Mouse (Mus musculus): Measurements from ENCODE around the gene Ggps1. TPM values are rescaled to one million over a fixed set of nuclear protein-coding genes. Genes with fewer than 3 reads are reported as not detected.
A peak's percentile ranks its signal among the peaks of the same experiment; 100 is the strongest.

Ggps1 gene
- 50.2 and 57.4 TPM in 2 replicates for polyA plus RNA-seq (2014; fragmentation: Nextera tagmentation; extraction: Ambion mirVana)

GRCm38 (mm10) chr13:14063013-14063941 is at the start of gene Ggps1, which contains the start of gene Arid4b:
Gene Ggps1, minus strand, starts transcription at chr13:14063488.
Gene Arid4b, plus strand, starts transcription at chr13:14063232.
- Histone ChIP-seq H3K9ac (ENCODE audit: low read depth, low read length) (peak within 1 kb of the TSS; percentile 98), H3K36me3 (ENCODE audit: control insufficient read depth, insufficient read depth, low read length) (peaks cover 19% of the 10 kb centered on the region; the same call in 1 of the 2 replicates), H3K4me2 (ENCODE audit: low read depth, low read length) (peak within 1 kb of the TSS; percentile 71), H3K4me3 (ENCODE audit: low read depth, low read length) (peak within 1 kb of the TSS; percentile 98), H3K27ac (replicated peaks; ENCODE audit: low read depth, low read length) (peak within 1 kb of the TSS; percentile 97), H3K27me3 (replicated peaks; ENCODE audit: control insufficient read depth, insufficient read depth, low read length) (no peaks in the 10 kb centered on the region), H3K9me3 (ENCODE audit: control insufficient read depth, low read length) (no peaks in the 10 kb centered on the region), H3K4me1 (ENCODE audit: control insufficient read depth, insufficient read depth, low read length) (peaks cover 14% of the 10 kb centered on the region; the same call in 1 of the 2 replicates)
- DNase-seq (ENCODE audit: low spot score) (peak; percentile 100), ATAC-seq (ENCODE audit: low read depth) (peak; percentile 98)
- WGBS: 0% methylated on average over 50 of the region's 64 CpGs

GRCm38 (mm10) chr13:14111146-14111545 is 47.9 kb upstream of the Ggps1 start:
- no peak overlapping the region for H3K27ac ChIP-seq (replicated peaks; ENCODE audit: low read depth, low read length)
- no peaks in the 10 kb centered on the region for H3K27me3 ChIP-seq (replicated peaks; ENCODE audit: control insufficient read depth, insufficient read depth, low read length)
- no peak overlapping the region for H3K4me2 ChIP-seq (ENCODE audit: low read depth, low read length)
- 70% methylated on average over 1 of the region's 1 CpGs for WGBS
- H3K4me1 ChIP-seq (ENCODE audit: control insufficient read depth, insufficient read depth, low read length): no peaks in the 10 kb centered on the region; the same call in 1 of the 2 replicates
- no peak overlapping the region for H3K9ac ChIP-seq (ENCODE audit: low read depth, low read length)
- no peak for ATAC-seq (ENCODE audit: low read depth)
- no peak overlapping the region for H3K4me3 ChIP-seq (ENCODE audit: low read depth, low read length)
- DNase-seq (ENCODE audit: low spot score): no peak
- H3K36me3 ChIP-seq (ENCODE audit: control insufficient read depth, insufficient read depth, low read length): no peaks in the 10 kb centered on the region
- H3K9me3 ChIP-seq (ENCODE audit: control insufficient read depth, low read length): no peaks in the 10 kb centered on the region

GRCm38 (mm10) chr13:14110154-14110873 is 47.0 kb upstream of the Ggps1 start:
- no peaks in the 10 kb centered on the region; the same call in 1 of the 2 replicates for H3K4me1 ChIP-seq (ENCODE audit: control insufficient read depth, insufficient read depth, low read length)
- no peaks in the 10 kb centered on the region for H3K9me3 ChIP-seq (ENCODE audit: control insufficient read depth, low read length)
- DNase-seq (ENCODE audit: low spot score): no peak
- no peak overlapping the region for H3K4me2 ChIP-seq (ENCODE audit: low read depth, low read length)
- ATAC-seq (ENCODE audit: low read depth): no peak
- H3K9ac ChIP-seq (ENCODE audit: low read depth, low read length): no peak overlapping the region
- H3K27ac ChIP-seq (replicated peaks; ENCODE audit: low read depth, low read length): no peak overlapping the region
- no peak overlapping the region for H3K4me3 ChIP-seq (ENCODE audit: low read depth, low read length)
- no peaks in the 10 kb centered on the region for H3K27me3 ChIP-seq (replicated peaks; ENCODE audit: control insufficient read depth, insufficient read depth, low read length)
- H3K36me3 ChIP-seq (ENCODE audit: control insufficient read depth, insufficient read depth, low read length): no peaks in the 10 kb centered on the region
- 85% methylated on average over 2 of the region's 2 CpGs for WGBS

GRCm38 (mm10) chr13:14103026-14103425 is 39.7 kb upstream of the Ggps1 start:
- Histone ChIP-seq H3K9ac (ENCODE audit: low read depth, low read length) (no peak overlapping the region), H3K4me1 (ENCODE audit: control insufficient read depth, insufficient read depth, low read length) (no peaks in the 10 kb centered on the region), H3K4me3 (ENCODE audit: low read depth, low read length) (no peak overlapping the region), H3K9me3 (ENCODE audit: control insufficient read depth, low read length) (no peaks in the 10 kb centered on the region), H3K27me3 (replicated peaks; ENCODE audit: control insufficient read depth, insufficient read depth, low read length) (no peaks in the 10 kb centered on the region), H3K27ac (replicated peaks; ENCODE audit: low read depth, low read length) (no peak overlapping the region), H3K4me2 (ENCODE audit: low read depth, low read length) (no peak overlapping the region), H3K36me3 (ENCODE audit: control insufficient read depth, insufficient read depth, low read length) (no peaks in the 10 kb centered on the region)
- no peak for DNase-seq (ENCODE audit: low spot score)
- 36% methylated on average over 1 of the region's 1 CpGs for WGBS
- ATAC-seq (ENCODE audit: low read depth): no peak

- DNase-seq (ENCODE audit: low spot score): no peak
- Histone ChIP-seq H3K27me3 (replicated peaks; ENCODE audit: control insufficient read depth, insufficient read depth, low read length) (no peaks in the 10 kb centered on the region), H3K36me3 (ENCODE audit: control insufficient read depth, insufficient read depth, low read length) (no peaks in the 10 kb centered on the region), H3K4me2 (ENCODE audit: low read depth, low read length) (no peak overlapping the region), H3K4me3 (ENCODE audit: low read depth, low read length) (no peak overlapping the region), H3K9me3 (ENCODE audit: control insufficient read depth, low read length) (0 out of 2 replicates have a peak, but pooled peaks cover 3% of the 10 kb centered on the region), H3K27ac (replicated peaks; ENCODE audit: low read depth, low read length) (no peak overlapping the region), H3K4me1 (ENCODE audit: control insufficient read depth, insufficient read depth, low read length) (no peaks in the 10 kb centered on the region), H3K9ac (ENCODE audit: low read depth, low read length) (no peak overlapping the region)
- WGBS: 100% methylated on average over 1 of the region's 1 CpGs
- no peak for ATAC-seq (ENCODE audit: low read depth)
These were observed 25.4 kb upstream of the Ggps1 start for GRCm38 (mm10) chr13:14088669-14089068.

- Histone ChIP-seq H3K27ac (replicated peaks; ENCODE audit: low read depth, low read length) (no peak overlapping the region), H3K36me3 (ENCODE audit: control insufficient read depth, insufficient read depth, low read length) (no peaks in the 10 kb centered on the region; the same call in 1 of the 2 replicates), H3K27me3 (replicated peaks; ENCODE audit: control insufficient read depth, insufficient read depth, low read length) (no peaks in the 10 kb centered on the region), H3K4me1 (ENCODE audit: control insufficient read depth, insufficient read depth, low read length) (no peaks in the 10 kb centered on the region), H3K4me3 (ENCODE audit: low read depth, low read length) (no peak overlapping the region), H3K9me3 (ENCODE audit: control insufficient read depth, low read length) (no peaks in the 10 kb centered on the region), H3K4me2 (ENCODE audit: low read depth, low read length) (no peak overlapping the region), H3K9ac (ENCODE audit: low read depth, low read length) (no peak overlapping the region)
- no peak for DNase-seq (ENCODE audit: low spot score)
- ATAC-seq (ENCODE audit: low read depth): no peak
- 90% methylated on average over 1 of the region's 1 CpGs for WGBS
These were observed 12.0 kb upstream of the Ggps1 start for GRCm38 (mm10) chr13:14075326-14075725.

GRCm38 (mm10) chr13:14074371-14074770 is 11.1 kb upstream of the Ggps1 start:
- Histone ChIP-seq H3K4me2 (ENCODE audit: low read depth, low read length) (no peak overlapping the region), H3K9me3 (ENCODE audit: control insufficient read depth, low read length) (no peaks in the 10 kb centered on the region), H3K4me1 (ENCODE audit: control insufficient read depth, insufficient read depth, low read length) (no peaks in the 10 kb centered on the region), H3K27ac (replicated peaks; ENCODE audit: low read depth, low read length) (no peak overlapping the region), H3K36me3 (ENCODE audit: control insufficient read depth, insufficient read depth, low read length) (no peaks in the 10 kb centered on the region; the same call in none of the 2 replicates), H3K9ac (ENCODE audit: low read depth, low read length) (no peak overlapping the region), H3K4me3 (ENCODE audit: low read depth, low read length) (no peak overlapping the region), H3K27me3 (replicated peaks; ENCODE audit: control insufficient read depth, insufficient read depth, low read length) (no peaks in the 10 kb centered on the region)
- ATAC-seq (ENCODE audit: low read depth): no peak
- DNase-seq (ENCODE audit: low spot score): no peak
- 99% methylated on average over 1 of the region's 1 CpGs for WGBS

- WGBS: 91% methylated on average over 1 of the region's 1 CpGs
These were observed 6.0 kb upstream of the Ggps1 start for GRCm38 (mm10) chr13:14069291-14069690.

More at GRCm38 (mm10) chr13:14069291-14069690, 6.0 kb upstream of the Ggps1 start:
- Histone ChIP-seq H3K36me3 (ENCODE audit: control insufficient read depth, insufficient read depth, low read length) (peaks cover 20% of the 10 kb centered on the region), H3K4me1 (ENCODE audit: control insufficient read depth, insufficient read depth, low read length) (0 out of 2 replicates have a peak, but pooled peaks cover 9% of the 10 kb centered on the region), H3K9me3 (ENCODE audit: control insufficient read depth, low read length) (no peaks in the 10 kb centered on the region), H3K4me3 (ENCODE audit: low read depth, low read length) (no peak overlapping the region), H3K9ac (ENCODE audit: low read depth, low read length) (no peak overlapping the region), H3K4me2 (ENCODE audit: low read depth, low read length) (no peak overlapping the region), H3K27ac (replicated peaks; ENCODE audit: low read depth, low read length) (no peak overlapping the region), H3K27me3 (replicated peaks; ENCODE audit: control insufficient read depth, insufficient read depth, low read length) (no peaks in the 10 kb centered on the region)
- ATAC-seq (ENCODE audit: low read depth): no peak
- DNase-seq (ENCODE audit: low spot score): no peak
